Mouse (Mus musculus): ENCODE measurements at regions not wholly inside any gene's neighbourhood (a gene's known extent, or its start where the extent isn't known, plus 50 kb on each side); places are given as distances from the start of the nearest gene placed in this dataset.

DNA sequence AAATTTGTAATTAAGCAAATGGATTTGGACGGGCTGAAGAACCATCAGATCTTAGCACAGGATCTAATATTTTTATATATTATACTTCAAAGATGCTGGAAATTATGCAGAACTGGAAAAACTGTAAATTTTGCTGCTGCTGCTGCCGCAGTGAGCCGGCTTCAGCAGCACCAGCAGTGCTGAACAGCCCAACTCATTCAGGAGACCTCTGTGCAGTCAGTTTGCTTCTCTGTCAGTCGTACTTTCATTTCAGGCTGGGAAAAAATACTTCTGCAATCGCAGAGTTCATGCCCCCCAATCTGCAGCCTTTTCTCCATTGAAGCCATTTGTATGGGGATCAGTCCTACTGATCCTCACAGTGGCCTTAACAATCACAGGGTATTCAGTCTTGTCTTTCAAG, 53.4 kb upstream of the Trpc3 start:
- DNase-seq, result no peak

DNA sequence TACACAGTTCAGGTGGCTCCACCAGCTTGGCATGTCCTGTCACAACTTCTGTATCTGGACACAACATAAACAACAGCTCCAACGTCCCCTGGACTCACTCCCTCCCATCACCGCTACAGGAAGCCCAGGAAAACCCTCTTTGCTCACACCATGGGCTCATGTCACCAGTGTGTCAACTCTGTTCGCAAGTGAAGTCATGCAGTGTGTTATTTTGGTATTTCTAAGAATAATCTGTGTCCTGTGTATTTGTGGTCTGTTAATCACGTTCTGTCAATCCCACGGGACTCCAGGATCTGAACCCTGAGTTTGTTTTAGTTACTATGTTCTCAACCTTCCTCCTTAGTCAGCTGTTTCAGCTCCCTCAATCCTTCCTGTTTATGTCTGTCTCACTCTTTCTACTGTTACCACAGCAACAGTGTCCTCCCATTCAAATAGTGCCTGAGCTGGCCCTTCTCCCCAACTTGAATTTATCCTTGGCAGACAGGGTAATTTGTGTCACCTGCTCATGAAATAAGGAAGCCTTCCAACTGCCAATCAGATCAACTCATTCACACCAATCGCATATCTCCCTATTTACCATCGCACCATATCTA, 64.5 kb upstream of the Trpc3 start:
- DNase-seq, result peak; percentile 95

DNA sequence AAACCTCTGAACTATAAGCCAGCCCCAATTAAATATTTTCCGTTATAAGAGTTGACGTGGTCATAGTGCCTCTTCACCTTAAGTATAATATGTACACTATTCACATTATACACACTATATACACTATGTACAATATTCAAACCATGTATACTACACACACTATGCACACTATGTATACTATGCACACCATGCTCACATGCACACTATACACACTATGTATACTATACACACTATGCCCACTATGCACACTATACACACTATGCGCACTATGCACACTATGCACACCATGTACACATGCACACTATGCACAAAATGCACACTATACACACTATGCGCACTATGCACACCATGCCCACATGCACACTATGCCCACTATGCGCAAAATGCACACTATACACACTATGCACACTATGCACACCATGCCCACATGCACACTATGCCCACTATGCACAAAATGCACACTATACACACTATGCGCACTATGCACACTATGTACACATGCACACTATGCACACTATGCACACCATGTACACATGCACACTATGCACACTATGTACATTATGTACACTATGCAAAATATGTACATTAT, 72.2 kb upstream of the Trpc3 start:
- no peak for DNase-seq

DNA sequence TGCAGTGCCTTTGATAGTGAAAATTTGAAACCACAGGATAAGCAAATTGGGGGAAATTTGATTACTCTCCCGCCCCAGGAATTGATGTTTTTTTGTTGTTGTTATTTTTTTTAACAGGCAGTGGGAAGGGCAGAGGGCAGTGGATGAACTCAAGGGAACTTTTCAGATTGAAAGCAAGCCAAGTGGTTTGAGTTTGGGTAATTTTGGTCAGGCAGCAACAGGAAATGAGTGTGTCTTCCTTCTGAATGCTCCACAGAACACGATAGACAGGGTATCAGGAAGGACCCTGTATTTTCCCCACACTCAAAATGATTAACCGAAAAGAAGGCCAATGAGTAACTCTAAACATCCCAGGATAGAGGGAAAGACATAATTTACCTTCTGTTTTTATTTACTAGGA, 72.9 kb upstream of the Trpc3 start:
- no peak for DNase-seq

DNA sequence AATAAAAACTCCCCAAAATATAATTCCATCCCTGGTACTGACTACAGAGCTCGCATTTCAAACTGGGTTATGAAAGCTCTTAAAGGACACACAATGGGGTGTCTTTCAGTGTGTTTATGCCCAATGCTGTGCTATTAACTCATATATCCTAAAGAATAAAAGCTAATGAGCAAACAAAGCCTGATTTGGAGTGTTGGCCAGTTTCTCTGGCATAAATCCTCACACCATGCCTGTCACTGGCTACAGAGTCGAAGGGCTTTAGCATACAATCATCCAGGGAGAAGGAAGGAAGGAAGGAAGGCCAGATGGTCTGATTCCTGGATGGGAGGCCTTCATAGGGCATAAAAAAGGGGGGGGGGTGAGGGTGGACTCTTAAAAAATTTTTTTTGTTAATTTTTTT, 74.8 kb upstream of the Trpc3 start:
- DNase-seq, result peak; percentile 3

DNA sequence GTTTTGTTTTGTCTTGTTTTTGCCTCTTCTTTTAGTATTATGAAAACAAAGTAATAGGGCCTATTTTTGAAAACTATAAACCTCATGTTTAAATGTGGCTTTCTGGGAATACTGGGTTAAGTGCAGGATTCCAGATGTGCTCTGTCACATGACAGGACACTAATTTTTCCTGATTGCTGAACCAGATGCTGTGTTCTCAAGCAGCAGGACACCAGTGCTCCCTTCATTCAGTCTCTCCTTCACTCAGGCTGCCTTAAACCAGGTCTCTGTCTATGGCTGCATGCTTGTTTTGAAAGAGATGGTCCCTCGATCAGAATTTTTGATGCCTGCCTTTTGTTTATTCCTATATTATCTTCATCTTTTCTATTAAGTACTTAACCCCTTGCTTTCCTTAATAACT, 80.1 kb upstream of the Trpc3 start:
- DNase-seq, result peak; percentile 91

DNA sequence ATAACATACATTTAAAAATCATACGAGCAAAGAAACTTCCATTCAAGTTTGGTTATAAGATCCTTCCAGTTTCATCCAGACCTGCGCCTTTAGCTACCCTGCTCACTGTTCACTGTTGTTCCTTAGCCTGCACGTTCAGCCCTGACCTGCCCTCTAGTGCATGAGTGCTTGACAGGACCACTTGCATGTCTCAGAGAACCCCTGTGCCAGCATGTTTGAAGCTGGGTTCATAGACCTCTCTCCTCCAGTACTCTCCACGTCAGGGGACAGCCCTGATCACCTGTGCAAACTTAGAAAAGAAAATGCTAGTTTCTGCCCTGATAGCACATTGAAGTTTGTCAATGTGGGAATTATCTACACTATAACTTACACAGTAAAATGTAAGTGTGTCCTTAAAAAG, 81.0 kb upstream of the Trpc3 start:
- DNase-seq, result peak; percentile 33

DNA sequence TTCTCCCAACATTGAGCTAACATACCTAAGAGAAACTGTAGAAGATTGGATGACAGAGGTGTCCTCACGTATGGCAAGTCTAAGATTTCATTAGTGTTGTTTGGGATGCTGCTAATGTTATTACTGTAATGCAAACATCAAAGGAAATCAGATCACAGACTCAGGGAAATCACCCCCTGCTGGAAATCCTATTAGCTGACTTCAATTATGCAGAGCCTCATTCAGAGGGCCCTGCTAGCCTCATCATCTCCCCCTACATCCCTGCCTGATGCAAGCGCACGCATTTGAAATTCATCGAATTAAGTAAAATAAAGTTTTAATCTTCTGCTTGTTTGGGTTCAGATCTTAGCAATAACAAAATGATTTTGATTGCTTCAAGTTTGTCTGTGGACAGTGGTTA, 84.1 kb upstream of the Trpc3 start:
- peak; percentile 88 for DNase-seq

DNA sequence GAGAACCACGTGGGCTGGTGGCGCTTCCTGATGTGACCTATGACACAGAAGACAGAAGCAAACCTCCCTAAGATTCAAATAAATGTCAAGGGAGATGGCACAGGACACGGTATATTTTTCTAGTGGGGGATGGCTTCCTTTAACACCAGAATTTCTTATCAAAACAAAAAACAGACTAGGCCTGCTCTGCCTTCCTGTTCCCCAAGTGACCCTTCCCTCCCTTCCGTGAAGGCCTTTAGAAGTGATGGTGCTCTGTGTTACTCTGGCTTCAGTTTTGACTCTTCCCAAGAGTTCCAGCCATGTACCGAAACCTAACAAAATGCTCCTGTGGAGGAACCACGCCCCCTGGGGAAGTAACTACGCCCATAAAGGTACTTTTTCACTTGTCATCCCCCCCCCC, 84.5 kb upstream of the 4932438A13Rik start:
- peak; percentile 90 for DNase-seq

DNA sequence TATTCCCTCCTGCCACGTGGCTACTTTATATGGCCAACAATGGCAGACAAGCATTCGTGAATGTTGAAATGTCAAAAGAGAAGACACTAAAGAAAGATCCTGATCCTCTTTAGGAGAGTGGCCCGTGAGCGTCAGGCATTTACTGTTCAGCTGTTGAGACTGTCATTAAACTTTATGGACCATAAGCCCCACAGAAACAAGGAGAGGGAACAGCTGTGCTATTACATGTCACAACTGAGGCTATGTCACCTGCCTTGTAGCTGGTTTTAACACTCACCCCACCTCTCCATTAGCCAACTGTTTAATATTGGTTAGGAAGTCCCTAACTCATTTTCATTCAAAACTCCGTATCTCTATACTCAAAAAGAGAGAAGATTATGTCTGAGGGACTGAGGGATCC, 76.3 kb upstream of the 4932438A13Rik start:
- DNase-seq, result no peak

DNA sequence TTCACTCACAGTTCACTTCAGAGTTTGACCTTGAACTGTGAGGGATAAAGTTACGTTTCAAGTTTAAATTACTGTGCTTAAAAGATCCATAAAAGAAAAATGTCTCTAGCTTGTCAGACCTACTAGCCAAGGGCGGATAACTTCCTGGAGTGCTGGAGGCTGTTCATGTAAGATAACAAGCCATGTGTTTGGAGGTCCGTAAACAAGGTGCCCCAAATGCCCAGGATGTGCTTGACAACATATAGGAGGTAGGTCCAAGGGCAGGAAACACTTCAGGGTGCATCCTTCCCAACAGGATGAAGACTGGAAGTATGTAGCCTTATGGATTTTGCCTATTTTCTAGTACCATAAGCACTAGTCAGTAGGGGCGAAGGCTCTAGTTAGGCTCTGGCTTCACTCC, 72.7 kb upstream of the 4932438A13Rik start:
- DNase-seq, result no peak

DNA sequence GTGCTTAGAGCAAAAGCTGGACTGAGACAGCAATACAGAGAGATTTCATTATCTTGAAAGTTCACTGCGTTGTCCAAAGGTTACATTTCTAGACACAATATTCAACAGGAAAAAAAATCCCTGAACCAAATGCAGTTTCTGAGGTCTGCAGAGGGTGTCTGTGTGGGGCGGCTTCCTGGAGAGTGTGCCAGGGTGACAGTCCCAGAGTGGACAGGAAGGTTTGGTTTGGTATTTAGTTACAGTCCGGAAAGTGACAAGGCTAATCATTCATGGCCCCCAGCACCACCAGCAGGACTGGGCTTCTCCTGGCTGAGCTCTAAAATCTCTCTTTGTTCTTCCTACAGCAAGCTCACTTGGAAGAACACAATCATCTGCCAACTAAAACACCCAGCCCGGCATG, 65.9 kb upstream of the 4932438A13Rik start:
- peak; percentile 61 for DNase-seq

DNA sequence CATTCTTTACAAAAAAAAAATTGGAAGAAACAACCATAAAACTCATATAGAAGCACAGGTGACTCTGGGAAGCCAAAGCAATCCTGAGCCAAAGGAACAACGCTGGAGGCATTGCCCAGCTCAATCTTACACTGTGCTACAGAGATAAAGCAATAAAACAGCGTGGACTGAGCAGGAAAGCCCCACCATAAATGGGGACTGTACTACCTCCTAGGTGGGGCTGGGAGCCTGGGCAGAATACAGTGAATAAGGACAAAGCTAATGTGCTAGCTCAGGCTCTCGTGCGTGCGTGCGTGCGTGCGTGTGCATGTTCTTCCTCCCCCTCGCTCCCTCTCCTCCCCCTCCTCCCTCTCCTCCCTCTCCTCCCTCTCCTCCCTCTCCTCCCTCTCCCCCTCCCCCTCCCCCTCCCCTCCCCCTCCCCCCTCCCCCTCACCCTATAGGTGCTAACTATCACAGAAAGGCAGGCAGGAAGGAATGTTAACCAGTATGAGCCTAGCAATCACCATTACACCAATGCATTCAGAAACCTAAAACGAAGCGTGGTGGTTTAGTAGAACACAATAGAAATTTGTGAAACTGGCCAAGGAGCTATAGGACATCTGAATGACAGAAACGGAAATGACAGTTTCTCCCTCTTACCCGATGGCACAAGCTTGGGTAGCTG, 64.6 kb upstream of the 4932438A13Rik start:
- peak; percentile 46 for DNase-seq

DNA sequence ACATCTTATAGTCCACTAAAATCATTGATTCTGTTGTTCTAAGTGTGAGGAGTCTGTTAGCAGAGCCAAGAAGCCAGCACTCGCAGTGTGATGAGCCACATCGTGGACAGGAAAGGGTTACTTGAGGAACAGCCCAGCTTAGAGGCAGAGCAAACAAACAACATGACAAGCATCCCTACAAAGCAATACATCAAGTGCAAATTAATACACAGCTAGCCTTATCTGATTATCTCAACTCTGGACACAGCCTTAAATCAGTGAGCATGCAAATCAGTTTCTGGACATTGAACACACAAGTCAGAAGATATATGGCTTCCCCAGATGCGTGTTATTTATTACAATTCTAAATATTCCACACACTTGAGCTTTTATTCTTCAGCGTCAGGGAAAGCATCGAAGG, 52.4 kb upstream of the 4932438A13Rik start:
- peak; percentile 39 for DNase-seq
